Mouse (Mus musculus): ENCODE results near the gene Rasal1.

DNA sequence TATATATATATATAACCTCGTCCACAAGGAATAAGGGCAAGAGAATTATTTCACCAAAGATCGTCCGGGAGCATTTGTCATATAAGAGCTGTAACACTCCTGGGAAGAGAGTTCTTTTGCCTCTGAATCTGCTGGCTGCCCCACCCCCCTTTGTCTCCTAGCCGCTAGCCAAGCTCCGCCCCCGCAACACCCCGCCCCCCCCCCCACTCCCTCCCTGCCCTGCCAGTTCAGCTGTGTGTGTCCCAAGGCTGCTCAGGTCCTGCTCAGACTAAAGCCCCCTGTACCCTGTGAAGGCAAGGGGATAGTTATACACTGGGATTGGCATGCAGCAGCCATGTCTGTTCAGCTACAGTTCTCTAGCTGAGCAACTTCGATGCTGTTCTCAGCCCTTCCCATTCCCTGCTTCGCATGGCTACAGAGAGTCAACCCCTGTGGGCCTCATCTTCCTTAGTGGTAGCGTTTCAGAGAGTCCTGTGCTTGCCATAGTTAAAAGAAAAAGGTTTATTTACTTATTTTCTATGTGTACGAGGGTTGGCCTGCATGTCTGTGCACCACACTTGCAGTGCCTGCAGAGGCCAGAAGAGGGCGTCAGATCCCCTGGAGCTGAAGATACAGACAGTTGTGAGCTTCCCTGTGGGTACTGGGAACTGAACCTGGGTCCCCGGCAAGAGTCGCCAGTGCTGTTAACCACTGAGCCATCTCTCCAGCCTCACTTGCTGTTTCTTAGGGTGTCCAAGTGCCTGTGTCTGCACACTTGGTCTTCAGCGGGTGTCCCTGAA, 70.2 kb downstream of the Rasal1 start:
- TF ChIP-seq POLR2AphosphoS5 (IDR thresholded peaks at IDR 0.05; ENCODE audit: borderline replicate concordance, low read depth, low read length) = no peak
- TF ChIP-seq EP300 (IDR thresholded peaks at IDR 0.05; ENCODE audit: low read depth in 1 of 2, low read length in 2 of 2) = no peak
- TF ChIP-seq POLR2A (IDR thresholded peaks at IDR 0.05; ENCODE audit: control insufficient read depth in 1 of 2, insufficient read depth in 1 of 2, low read depth in 1 of 2, low read length in 2 of 2, poor library complexity in 1 of 2) = no peak
- no peak for TF ChIP-seq SIN3A (IDR thresholded peaks at IDR 0.05; ENCODE audit: low read length)
- peak in 1 of 3 experiments; percentile 22; a peak in 2 of 6 replicates for TF ChIP-seq CTCF (IDR thresholded peaks at IDR 0.05 in 2 of 3, conservative IDR thresholded peaks at IDR 0.05 in 1 of 3; ENCODE audit: control insufficient read depth in 1 of 3, insufficient read depth in 1 of 3, low read depth in 2 of 3, low read length in 3 of 3, poor library complexity in 1 of 3, severe bottlenecking in 1 of 3)

Data from MEL (cell line).